ENCODE assay signal across 15 mouse cellular contexts in the genomic region with DNA sequence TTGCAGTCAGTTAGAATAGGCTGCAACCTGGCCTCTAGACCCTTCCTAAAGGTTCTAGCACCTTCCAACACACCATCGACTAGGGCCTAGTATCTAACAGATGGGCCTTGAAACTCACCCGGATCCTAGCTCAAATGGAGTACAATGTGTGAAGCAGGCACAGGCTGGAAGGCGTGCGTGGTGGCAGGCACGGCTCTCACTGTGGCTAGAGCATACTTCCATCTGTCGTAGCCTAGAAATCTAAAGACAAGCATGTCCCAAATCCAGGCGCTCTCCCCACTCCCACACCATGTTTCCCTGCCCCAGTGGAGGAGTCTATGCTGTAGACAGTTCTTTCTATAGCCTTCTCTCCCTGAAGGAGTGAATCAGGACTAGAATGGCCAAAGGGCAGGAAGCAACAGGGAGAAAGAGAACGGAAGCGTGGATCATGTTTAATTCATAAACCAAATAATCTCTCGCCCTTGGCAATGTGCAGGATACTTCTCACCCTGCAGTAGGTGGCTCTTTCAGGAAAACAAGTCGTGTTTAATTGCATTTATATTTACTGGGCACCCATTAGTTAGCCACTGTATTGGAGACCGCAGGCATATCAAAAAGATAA. TPM values are rescaled to one million over a fixed set of nuclear protein-coding genes. Genes with fewer than 3 reads are reported as not detected.
A peak's percentile ranks its signal among the peaks of the same experiment; 100 is the strongest.
DNase-seq lines count a peak whose midpoint lies in the region; ATAC-seq lines count a peak whose summit lies in the region.
"Had no signal": no experiment of that assay in that cellular context is flagged by ENCODE, and none has a peak within 500 bp of the region (broad histone marks: within the 10 kb centered on the region; RNA-seq: fewer than 3 reads in every experiment).

No protein-coding gene starts in this region.

- ATAC-seq in midbrain, embryonic 11.5 days (ENCODE audit: low FRiP score), result no peak
- no peak for ATAC-seq in liver, embryonic 12.5 days
- ATAC-seq in cerebellum, adult (ENCODE audit: insufficient number of reproducible peaks, low FRiP score, low TSS enrichment), result no peak
- ATAC-seq: inflammation-experienced regulatory T-cells, adult 6 months had no signal

- no peak overlapping the region for H3K4me3 ChIP-seq in midbrain, embryonic 11.5 days (ENCODE audit: low read depth, low read length)
- no peak overlapping the region for H3K4me3 ChIP-seq in midbrain, embryonic 10.5 days
- H3K4me3 ChIP-seq in liver, embryonic 12.5 days, result no peak overlapping the region
- H3K4me3 ChIP-seq: gastrocnemius, adult 2 months; heart, adult 2 months had no signal

- no peak overlapping the region for H3K4me2 ChIP-seq in midbrain, embryonic 11.5 days
- no peak overlapping the region for H3K4me2 ChIP-seq in liver, embryonic 12.5 days

- H3K27ac ChIP-seq in midbrain, embryonic 11.5 days (ENCODE audit: low read depth, low read length), result no peak overlapping the region
- H3K27ac ChIP-seq in midbrain, embryonic 10.5 days (replicated peaks), result no peak overlapping the region
- H3K27ac ChIP-seq in liver, embryonic 12.5 days, result no peak overlapping the region
- H3K27ac ChIP-seq: gastrocnemius, adult 2 months; heart, adult 2 months; stomach, postnatal 0 days had no signal

- H3K27me3 ChIP-seq in midbrain, embryonic 11.5 days (ENCODE audit: control insufficient read depth, insufficient read depth, low read length), result no peaks in the 10 kb centered on the region
- H3K27me3 ChIP-seq in midbrain, embryonic 10.5 days (ENCODE audit: low read depth, poor library complexity, severe bottlenecking), result no peaks in the 10 kb centered on the region
- peaks cover 33% of the 10 kb centered on the region for H3K27me3 ChIP-seq in liver, embryonic 12.5 days (replicated peaks)

- H3K9ac ChIP-seq in midbrain, embryonic 11.5 days (ENCODE audit: low read length), result no peak overlapping the region
- H3K9ac ChIP-seq in liver, embryonic 12.5 days, result no peak overlapping the region

- no peaks in the 10 kb centered on the region; the same call in 1 of the 2 replicates for H3K4me1 ChIP-seq in midbrain, embryonic 11.5 days (ENCODE audit: control insufficient read depth, insufficient read depth, low read length)
- H3K4me1 ChIP-seq in midbrain, embryonic 10.5 days, result peaks cover 13% of the 10 kb centered on the region; the same call in 1 of the 2 replicates
- peaks cover 8% of the 10 kb centered on the region; the same call in 1 of the 2 replicates for H3K4me1 ChIP-seq in liver, embryonic 12.5 days

- no peaks in the 10 kb centered on the region for H3K9me3 ChIP-seq in midbrain, embryonic 11.5 days (ENCODE audit: control insufficient read depth, low read length)
- no peaks in the 10 kb centered on the region for H3K9me3 ChIP-seq in midbrain, embryonic 10.5 days (replicated peaks)
- H3K9me3 ChIP-seq in liver, embryonic 12.5 days (replicated peaks), result no peaks in the 10 kb centered on the region

- no peaks in the 10 kb centered on the region for H3K36me3 ChIP-seq in midbrain, embryonic 11.5 days (ENCODE audit: control insufficient read depth, insufficient read depth, low read length)
- no peaks in the 10 kb centered on the region for H3K36me3 ChIP-seq in midbrain, embryonic 10.5 days
- H3K36me3 ChIP-seq in liver, embryonic 12.5 days, result no peaks in the 10 kb centered on the region

- WGBS in midbrain, embryonic 11.5 days, result 78% methylated on average over 12 of the region's 12 CpGs
- 87% methylated on average over 12 of the region's 12 CpGs for WGBS in midbrain, embryonic 10.5 days
- WGBS in liver, embryonic 12.5 days (ENCODE audit: insufficient replicate concordance), result 74% methylated on average over 12 of the region's 12 CpGs

- peak; percentile 80 for DNase-seq in midbrain, embryonic 11.5 days (ENCODE audit: low spot score, missing footprints)
- no peak for DNase-seq in midbrain, embryonic 10.5 days (ENCODE audit: low spot score)
- DNase-seq in frontal cortex, postnatal 10 days (ENCODE audit: low spot score in 2 of 2), result peak; percentile 40 to 56
- peak; percentile 61 to 76 for DNase-seq in layer of hippocampus, postnatal 14 days (ENCODE audit: low spot score in 2 of 2)
- DNase-seq in right cerebral cortex, postnatal 10 days (ENCODE audit: low spot score in 2 of 2), result peak; percentile 74 to 87
- DNase-seq in heart, postnatal 4 days, result no peak
- DNase-seq: gastrocnemius, adult 2 months; heart, adult 2 months; heart, postnatal 14 days; kidney, postnatal 25 days; liver had no signal

RNA-seq across cellular contexts. Expression of a gene that starts 29.1 kb away (rescaled TPM):
- 1.2 and 1.3 TPM in 2 replicates for polyA plus RNA-seq in midbrain, embryonic 11.5 days (2014; fragmentation: Nextera tagmentation; extraction: Ambion mirVana)
- 0.60 and 1.1 TPM in 2 replicates for polyA plus RNA-seq in midbrain, embryonic 10.5 days (2016; fragmentation: Nextera tagmentation; extraction: Ambion mirVana)
- 10 to 100 TPM; 44.0 to 54.4 TPM for total RNA-seq in layer of hippocampus, postnatal 14 days (2021)
- polyA plus RNA-seq in liver, embryonic 12.5 days (2016; fragmentation: Nextera tagmentation; extraction: Ambion mirVana), result 0.05 TPM in 2 replicates
- not detected for total RNA-seq in heart, postnatal 4 days (2021)
- total RNA-seq: gastrocnemius, adult 2 months; heart, adult 2 months; heart, postnatal 14 days had no signal
- polyA plus RNA-seq: inflammation-experienced regulatory T-cells, adult 6 months had no signal

Comparison
In these comparisons a context has a peak if more than half of its experiments do, and no peak if none do; other contexts are left out.
1. DNase-seq: peak in midbrain, embryonic 11.5 days (single experiment), frontal cortex, postnatal 10 days (2 of 2), layer of hippocampus, postnatal 14 days (2 of 2) and right cerebral cortex, postnatal 10 days (2 of 2); none in midbrain, embryonic 10.5 days (single experiment) and heart, postnatal 4 days (single experiment).